Mouse (Mus musculus): ENCODE measurements around the gene Rbm15.

Rbm15 gene

DNA sequence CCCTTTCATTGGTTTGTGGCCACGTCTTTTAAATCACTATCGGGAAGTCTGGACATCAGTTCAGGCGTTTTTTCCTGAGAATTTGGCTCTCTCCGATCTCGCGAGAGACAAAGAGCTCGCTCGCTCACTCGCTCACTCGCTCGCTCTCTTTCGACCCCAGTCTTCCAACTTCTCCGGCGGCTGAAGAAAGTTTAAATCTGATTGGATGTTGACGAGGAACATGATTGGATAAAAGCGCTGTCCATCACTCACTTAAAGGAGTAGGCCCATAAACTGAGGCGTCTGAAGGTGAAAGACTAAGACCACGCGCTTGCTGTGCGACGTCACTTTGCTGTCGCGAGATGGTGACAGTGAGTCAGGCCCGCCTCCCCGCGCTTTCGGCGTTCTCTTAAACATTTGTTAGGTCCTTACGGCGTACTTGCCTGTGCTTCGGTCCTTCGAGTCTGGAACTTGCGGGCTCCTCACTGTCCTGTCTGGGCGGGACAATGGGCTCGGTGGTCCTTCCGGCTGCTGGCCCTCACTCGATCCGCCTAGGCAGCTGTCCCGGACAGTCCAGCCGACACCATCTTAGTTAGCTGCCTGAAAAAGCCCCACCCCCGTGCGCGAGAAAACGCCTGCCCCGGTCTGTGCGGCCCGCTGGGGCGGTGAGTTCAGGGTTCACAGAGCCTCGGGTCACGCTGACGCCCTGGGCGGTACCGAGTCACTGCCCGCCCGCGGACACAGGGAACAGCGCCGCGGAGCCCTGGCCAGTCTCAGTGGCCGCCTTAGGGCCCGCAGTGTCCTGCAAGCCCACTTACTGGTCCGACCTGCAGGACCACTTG is at the start of gene Rbm15:
Gene Rbm15, minus strand, starts transcription at position 293 of the 821 bp plus-strand sequence.
- peak; percentile 99 for DNase-seq (ENCODE audit: low spot score)

DNA sequence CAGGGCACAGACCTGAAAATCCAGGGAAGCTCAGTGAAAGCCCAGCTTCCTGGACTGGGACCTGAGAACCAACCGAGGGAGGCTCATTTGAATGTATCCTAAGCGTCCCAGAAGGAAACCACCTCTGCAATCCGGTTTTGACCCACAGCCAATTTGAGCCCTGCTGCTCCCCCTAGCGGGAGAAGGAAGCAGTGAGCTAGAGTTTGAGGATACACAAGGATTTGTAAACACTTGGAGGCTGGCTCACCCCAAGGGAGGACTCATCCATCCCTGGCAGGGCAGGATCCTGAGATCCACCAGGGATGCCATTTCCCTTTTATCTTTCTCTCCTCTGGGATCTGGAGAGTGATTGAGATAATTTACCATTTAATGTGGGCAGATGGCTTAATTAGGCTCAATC is 45.9 kb upstream of the Rbm15 start:
- peak; percentile 75 for DNase-seq (ENCODE audit: low spot score)

GRCm38 (mm10) chr3:107378626-107379025 is 45.2 kb upstream of the Rbm15 start:
- DNase-seq (ENCODE audit: low spot score): no peak

GRCm38 (mm10) chr3:107374948-107375664 is 41.6 kb upstream of the Rbm15 start:
- no peak for DNase-seq (ENCODE audit: low spot score)

GRCm38 (mm10) chr3:107369156-107369555 is 35.7 kb upstream of the Rbm15 start:
- no peak for DNase-seq (ENCODE audit: low spot score)

- DNase-seq (ENCODE audit: low spot score): peak; percentile 49
Measured at GRCm38 (mm10) chr3:107367938-107368599, 34.6 kb upstream of the Rbm15 start.

- no peak for DNase-seq (ENCODE audit: low spot score)
Measured at GRCm38 (mm10) chr3:107365341-107365740, 31.9 kb upstream of the Rbm15 start.

- DNase-seq (ENCODE audit: low spot score): no peak
Measured at GRCm38 (mm10) chr3:107363391-107363790, 29.9 kb upstream of the Rbm15 start.

GRCm38 (mm10) chr3:107360341-107360740 is 26.9 kb upstream of the Rbm15 start:
- DNase-seq (ENCODE audit: low spot score): no peak

- DNase-seq (ENCODE audit: low spot score): no peak
Measured at GRCm38 (mm10) chr3:107357700-107358234, 24.3 kb upstream of the Rbm15 start.

- DNase-seq (ENCODE audit: low spot score): peak; percentile 82
Measured at GRCm38 (mm10) chr3:107356964-107357441, 23.5 kb upstream of the Rbm15 start.

- no peak for DNase-seq (ENCODE audit: low spot score)
Measured at GRCm38 (mm10) chr3:107355618-107356260, 22.3 kb upstream of the Rbm15 start.

GRCm38 (mm10) chr3:107351706-107352105 is 18.2 kb upstream of the Rbm15 start:
- DNase-seq (ENCODE audit: low spot score): no peak

DNA sequence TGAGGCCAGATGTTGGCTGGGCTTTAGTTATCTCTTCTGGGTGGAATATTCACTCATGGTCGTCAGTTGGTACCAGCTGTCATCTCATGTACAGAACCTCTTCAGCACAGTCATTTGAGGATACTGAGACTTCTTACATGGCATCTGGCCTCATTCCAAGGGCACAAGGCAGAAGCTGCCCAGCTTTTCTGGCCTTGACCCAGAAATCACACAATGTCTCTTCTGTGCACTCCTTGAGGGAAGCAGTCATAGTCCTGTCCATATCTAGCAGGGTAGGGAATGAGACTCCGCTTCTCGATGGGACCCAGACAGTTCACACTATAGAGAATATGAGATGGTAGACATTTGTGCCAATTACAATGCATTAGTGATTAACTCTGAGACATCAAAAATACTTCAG is 15.5 kb upstream of the Rbm15 start:
- peak; percentile 61 for DNase-seq (ENCODE audit: low spot score)

DNA sequence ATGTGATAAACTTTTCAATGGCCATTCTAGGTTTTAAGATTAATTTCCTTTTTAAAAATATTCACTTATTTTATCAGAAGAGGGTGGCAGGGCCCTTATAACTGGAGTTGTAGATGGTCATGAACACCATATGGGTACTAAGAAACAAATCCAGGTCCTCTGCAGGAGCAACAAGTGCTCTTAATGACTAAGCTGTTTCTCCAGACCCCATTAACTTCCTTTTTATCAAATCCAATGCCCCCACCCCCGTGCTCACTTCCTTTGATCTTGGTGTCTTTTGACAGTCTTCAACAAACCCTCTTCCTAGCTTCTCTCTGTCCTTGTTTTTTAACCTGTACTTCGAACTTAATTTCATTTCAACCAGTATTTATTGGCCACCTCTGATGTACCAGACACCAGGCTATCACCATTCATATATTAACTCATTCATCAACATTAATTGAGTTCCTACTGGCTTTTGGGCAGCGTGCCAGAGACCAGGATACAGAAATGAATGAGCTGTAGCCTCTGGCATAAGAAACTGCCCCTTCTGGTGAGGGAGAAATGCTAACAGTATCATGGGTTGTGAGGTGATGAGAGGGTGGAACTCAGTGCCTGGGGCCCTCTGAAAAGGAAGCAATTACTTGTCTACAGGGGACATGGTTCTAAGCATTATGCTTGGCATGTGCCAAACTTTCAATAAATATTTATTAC is 11.7 kb upstream of the Rbm15 start:
- no peak for DNase-seq (ENCODE audit: low spot score)

DNA sequence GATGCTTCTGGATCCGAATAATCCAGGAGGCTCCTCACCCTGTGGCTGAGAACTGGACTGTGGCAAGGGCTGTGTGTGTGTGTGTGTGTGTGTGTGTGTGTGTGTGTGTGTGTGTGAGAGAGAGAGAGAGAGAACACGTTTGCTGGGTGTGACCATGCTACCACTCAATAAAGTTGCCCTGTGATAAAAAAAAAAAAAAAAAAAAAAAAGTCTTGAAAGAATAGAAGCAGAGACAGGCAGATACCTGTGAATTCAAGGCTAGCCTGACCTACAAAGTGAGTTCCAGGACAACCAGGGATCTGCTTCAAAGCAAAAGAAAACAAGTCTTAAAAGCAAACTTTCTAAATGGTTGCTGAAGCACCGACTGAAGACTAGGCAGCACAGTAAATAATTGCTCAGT is 10.5 kb upstream of the Rbm15 start:
- DNase-seq (ENCODE audit: low spot score): no peak

GRCm38 (mm10) chr3:107334202-107334934 is 895 bp upstream of the Rbm15 start:
- DNase-seq (ENCODE audit: low spot score): no peak

- DNase-seq (ENCODE audit: low spot score): peak; percentile 99
Measured at GRCm38 (mm10) chr3:107332960-107333380, 503 bp downstream of the Rbm15 start.

DNA sequence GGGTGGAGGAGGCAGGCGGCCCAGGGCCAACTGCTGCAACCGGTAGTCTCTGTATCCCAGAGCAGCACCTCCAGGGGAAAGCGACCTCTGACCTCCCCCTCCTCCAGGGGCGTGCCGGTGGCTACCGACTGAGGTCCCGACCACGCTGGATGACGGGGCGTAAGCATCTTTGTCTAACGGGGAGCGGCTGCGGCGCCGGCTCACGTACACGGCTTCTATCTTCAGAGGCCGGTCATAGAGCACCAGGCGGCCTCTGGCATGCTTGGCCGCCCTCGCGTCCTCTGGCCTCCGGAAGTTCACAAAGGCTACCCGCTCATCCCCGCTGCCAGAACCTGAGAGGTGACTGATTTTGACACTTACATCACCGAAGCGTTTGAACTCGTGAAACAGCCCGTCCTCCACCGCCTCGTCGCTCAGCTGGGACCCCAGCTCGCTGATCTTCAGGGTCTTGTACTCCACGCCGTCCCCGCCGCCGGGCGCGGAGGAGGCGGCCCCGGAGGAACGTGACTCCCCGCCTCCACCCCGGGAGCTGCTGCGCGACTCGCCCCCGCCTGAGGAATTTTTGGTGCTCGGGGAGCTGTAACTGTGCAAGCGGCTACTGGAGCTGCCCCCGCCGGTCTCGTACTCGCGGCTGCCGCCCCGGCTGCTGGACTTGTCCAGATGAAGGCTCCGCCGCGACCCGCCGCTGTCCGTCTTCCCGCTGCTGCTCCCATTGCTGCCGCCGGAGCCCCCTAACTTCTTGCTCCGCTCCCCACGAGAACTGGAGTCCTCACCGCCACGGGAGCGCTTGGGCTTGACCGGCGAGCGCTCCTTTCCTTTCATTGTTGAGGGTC is 1.1 kb downstream of the Rbm15 start:
- DNase-seq (ENCODE audit: low spot score): peak; percentile 28

DNA sequence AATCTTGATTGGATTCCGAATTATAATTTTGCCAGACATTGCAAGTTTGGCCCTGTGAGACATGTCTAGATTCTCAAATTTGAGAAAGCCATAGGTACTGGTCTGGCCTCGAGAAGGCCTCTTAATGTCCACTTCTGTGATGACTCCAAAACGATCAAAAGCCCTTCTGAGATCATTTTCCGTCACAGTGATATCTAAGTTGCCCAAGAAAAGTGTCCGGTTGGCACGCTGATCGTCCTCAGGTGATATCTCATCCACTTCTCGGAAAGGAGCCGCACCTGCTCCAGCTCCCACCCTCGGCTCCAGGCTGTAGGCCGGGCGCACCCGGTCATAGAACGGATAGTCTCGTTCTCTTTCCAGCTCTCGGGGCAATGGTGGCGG is 1.7 kb downstream of the Rbm15 start:
- DNase-seq (ENCODE audit: low spot score): no peak

Data from layer of hippocampus, adult 11-12 months (tissue).